Mouse (Mus musculus): ENCODE data around the gene Rps6kl1. TPM values are rescaled to one million over a fixed set of nuclear protein-coding genes. Genes with fewer than 3 reads are reported as not detected.

Gene Rps6kl1
- polyA plus RNA-seq, 1 experiment from 2014 or later, result 39.0 TPM

DNA sequence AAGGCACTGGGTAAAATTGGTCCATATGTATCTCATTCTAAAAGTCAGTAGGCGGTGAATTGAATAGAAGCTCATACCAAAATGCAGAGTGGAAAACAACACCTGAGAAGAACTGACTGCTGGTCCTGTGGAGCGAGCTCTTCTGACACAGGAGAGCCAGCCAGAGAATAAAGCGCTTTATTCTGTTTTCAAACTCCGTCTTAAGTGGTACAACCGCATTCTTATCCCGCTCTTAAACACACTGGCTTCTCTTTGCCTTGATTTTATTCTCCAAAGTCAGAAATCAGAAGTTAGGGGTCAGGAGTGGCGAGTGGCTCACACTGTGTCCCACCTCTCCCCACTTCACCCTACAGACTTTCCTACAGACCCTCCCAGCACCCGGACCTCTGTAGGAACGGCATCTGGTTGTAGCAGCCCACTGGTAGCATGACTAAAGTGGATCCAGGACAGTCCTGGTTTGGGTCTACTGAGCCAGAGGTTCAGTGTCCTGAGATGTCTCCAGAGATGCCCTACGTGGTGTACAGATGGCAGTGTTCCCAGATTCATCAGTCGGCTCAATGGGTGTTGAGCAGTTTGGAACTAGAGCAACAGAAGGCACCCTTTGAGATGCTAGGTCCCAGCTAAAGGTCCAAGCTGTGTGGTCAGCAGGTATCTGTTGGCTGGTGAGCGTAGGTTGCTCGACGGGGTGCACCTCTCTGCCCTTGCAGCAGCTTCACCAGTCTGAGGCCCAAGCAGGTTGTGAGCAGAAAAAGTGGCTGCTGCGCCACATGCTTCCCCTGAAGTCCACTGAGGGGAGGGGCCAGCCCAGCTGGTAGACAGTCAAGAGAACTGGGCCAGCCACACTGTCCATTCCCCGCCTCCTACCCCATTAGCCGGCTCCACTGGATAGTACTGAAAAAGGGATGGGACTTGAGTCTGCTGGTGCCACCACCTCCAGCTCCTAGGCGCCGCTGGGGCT, 15.3 kb downstream of the Rps6kl1 start:
- WGBS, result 77% methylated on average over 19 of the region's 19 CpGs
- Histone ChIP-seq H3K4me1 (ENCODE audit: control insufficient read depth, insufficient read depth, low read depth, low read length) (peaks cover 5% of the 10 kb centered on the region; the same call in 1 of the 2 replicates), H3K9me3 (ENCODE audit: control insufficient read depth, low read length) (no peaks in the 10 kb centered on the region), H3K4me3 (ENCODE audit: low read length) (no peak overlapping the region), H3K27me3 (replicated peaks; ENCODE audit: control insufficient read depth, insufficient read depth, low read length) (no peaks in the 10 kb centered on the region), H3K27ac (ENCODE audit: low read depth, low read length) (no peak overlapping the region), H3K9ac (ENCODE audit: low read depth, low read length) (no peak overlapping the region), H3K36me3 (ENCODE audit: control insufficient read depth, insufficient read depth, low read length) (peaks cover 34% of the 10 kb centered on the region), H3K4me2 (ENCODE audit: low read length) (no peak overlapping the region)
- peak; percentile 52 for ATAC-seq

- Histone ChIP-seq H3K4me2 (ENCODE audit: low read length) (no peak overlapping the region), H3K4me1 (ENCODE audit: control insufficient read depth, insufficient read depth, low read depth, low read length) (peaks cover 5% of the 10 kb centered on the region; the same call in 1 of the 2 replicates), H3K27me3 (replicated peaks; ENCODE audit: control insufficient read depth, insufficient read depth, low read length) (no peaks in the 10 kb centered on the region), H3K27ac (ENCODE audit: low read depth, low read length) (no peak overlapping the region), H3K4me3 (ENCODE audit: low read length) (no peak overlapping the region), H3K9ac (ENCODE audit: low read depth, low read length) (no peak overlapping the region), H3K36me3 (ENCODE audit: control insufficient read depth, insufficient read depth, low read length) (peaks cover 47% of the 10 kb centered on the region), H3K9me3 (ENCODE audit: control insufficient read depth, low read length) (no peaks in the 10 kb centered on the region)
- 89% methylated on average over 8 of the region's 8 CpGs for WGBS
- ATAC-seq, result no peak
These were observed 16.8 kb downstream of the Rps6kl1 start for GRCm38 (mm10) chr12:85134043-85134794.

DNA sequence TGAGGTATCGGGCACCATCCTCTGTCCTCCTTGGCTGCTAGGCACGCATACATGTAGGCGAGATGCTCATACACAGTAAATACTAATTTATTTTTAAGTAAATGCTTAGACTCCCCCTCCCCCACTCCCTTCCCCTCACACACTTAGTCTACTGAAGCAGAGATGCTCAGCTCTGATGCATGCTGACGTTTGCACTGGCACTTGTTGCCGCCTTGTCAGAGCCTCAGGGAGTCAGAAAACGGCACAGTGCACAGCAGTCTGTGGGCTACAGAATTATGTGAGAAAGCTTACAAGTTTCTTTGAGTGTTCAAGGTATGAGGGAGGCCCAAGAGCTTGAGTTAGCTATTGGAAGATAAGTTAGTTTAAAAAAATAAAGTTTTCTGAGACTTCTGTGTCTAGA, 19.7 kb downstream of the Rps6kl1 start:
- 89% methylated on average over 6 of the region's 6 CpGs for WGBS
- H3K4me2 ChIP-seq (ENCODE audit: low read length), result no peak overlapping the region
- peaks cover 4% of the 10 kb centered on the region; the same call in 1 of the 2 replicates for H3K4me1 ChIP-seq (ENCODE audit: control insufficient read depth, insufficient read depth, low read depth, low read length)
- H3K4me3 ChIP-seq (ENCODE audit: low read length), result no peak overlapping the region
- H3K27ac ChIP-seq (ENCODE audit: low read depth, low read length), result no peak overlapping the region
- peaks cover 55% of the 10 kb centered on the region for H3K36me3 ChIP-seq (ENCODE audit: control insufficient read depth, insufficient read depth, low read length)
- ATAC-seq, result no peak
- H3K27me3 ChIP-seq (replicated peaks; ENCODE audit: control insufficient read depth, insufficient read depth, low read length), result no peaks in the 10 kb centered on the region
- H3K9me3 ChIP-seq (ENCODE audit: control insufficient read depth, low read length), result no peaks in the 10 kb centered on the region
- H3K9ac ChIP-seq (ENCODE audit: low read depth, low read length), result no peak overlapping the region

DNA sequence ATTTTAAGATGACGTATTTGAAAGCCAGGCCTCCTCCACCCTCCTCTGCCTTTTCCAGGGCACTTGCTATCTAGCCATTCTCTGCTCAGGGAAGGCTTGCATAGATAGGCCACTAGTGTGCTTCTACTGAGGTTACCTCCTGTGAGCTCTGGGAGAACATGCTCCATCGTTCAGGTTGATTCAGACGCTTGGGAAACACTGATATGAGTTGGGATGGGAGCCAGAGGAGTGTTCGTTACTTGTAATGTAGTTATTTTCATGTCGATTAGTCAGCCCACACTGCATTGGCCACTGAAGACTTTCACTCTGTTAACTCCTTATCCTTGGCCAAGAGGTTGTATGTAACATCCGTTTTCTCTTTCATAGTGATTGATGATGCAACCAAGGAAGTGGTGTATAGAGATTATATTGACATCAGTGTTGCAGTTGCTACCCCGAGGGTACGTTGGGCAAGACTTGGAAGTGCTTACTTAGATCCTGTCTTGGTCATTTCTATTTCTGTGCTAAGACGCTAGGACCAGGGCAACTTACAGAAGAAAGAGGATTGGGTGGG, 21.6 kb downstream of the Rps6kl1 start:
- Histone ChIP-seq H3K4me3 (ENCODE audit: low read length) (no peak overlapping the region), H3K9ac (ENCODE audit: low read depth, low read length) (no peak overlapping the region), H3K4me1 (ENCODE audit: control insufficient read depth, insufficient read depth, low read depth, low read length) (no peaks in the 10 kb centered on the region), H3K36me3 (ENCODE audit: control insufficient read depth, insufficient read depth, low read length) (peaks cover 61% of the 10 kb centered on the region), H3K9me3 (ENCODE audit: control insufficient read depth, low read length) (no peaks in the 10 kb centered on the region), H3K27me3 (replicated peaks; ENCODE audit: control insufficient read depth, insufficient read depth, low read length) (no peaks in the 10 kb centered on the region), H3K4me2 (ENCODE audit: low read length) (no peak overlapping the region), H3K27ac (ENCODE audit: low read depth, low read length) (no peak overlapping the region)
- 95% methylated on average over 9 of the region's 9 CpGs for WGBS
- ATAC-seq, result no peak

- no peak overlapping the region for H3K9ac ChIP-seq (ENCODE audit: low read depth, low read length)
- no peak overlapping the region for H3K4me2 ChIP-seq (ENCODE audit: low read length)
- H3K36me3 ChIP-seq (ENCODE audit: control insufficient read depth, insufficient read depth, low read length), result peaks cover 61% of the 10 kb centered on the region
- no peak overlapping the region for H3K4me3 ChIP-seq (ENCODE audit: low read length)
- no peak for ATAC-seq
- H3K9me3 ChIP-seq (ENCODE audit: control insufficient read depth, low read length), result no peaks in the 10 kb centered on the region
- no peaks in the 10 kb centered on the region for H3K27me3 ChIP-seq (replicated peaks; ENCODE audit: control insufficient read depth, insufficient read depth, low read length)
- no peaks in the 10 kb centered on the region for H3K4me1 ChIP-seq (ENCODE audit: control insufficient read depth, insufficient read depth, low read depth, low read length)
- 80% methylated on average over 8 of the region's 8 CpGs for WGBS
- no peak overlapping the region for H3K27ac ChIP-seq (ENCODE audit: low read depth, low read length)
These were observed 24.0 kb downstream of the Rps6kl1 start for GRCm38 (mm10) chr12:85126986-85127603.

DNA sequence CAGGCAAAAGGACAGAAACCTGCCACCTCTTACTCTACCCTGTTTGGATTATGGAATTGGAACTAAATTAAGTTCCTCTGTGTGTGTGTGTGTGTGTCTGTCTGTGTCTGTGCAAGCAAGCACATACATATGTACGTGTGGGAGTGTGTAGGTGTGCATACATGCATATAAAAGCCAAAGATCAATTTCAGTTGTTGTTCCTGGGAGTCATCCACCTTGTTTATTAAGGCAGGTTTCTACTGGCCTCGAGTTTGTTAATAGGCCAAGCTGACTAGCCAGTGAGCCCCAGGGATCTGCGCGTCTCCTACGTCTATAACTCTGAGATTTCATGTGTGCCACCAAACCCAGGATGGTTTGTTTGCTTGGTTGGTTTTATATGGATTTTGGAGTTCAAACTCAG, 26.3 kb downstream of the Rps6kl1 start:
- Histone ChIP-seq H3K36me3 (ENCODE audit: control insufficient read depth, insufficient read depth, low read length) (peaks cover 49% of the 10 kb centered on the region), H3K9ac (ENCODE audit: low read depth, low read length) (no peak overlapping the region), H3K9me3 (ENCODE audit: control insufficient read depth, low read length) (no peaks in the 10 kb centered on the region), H3K27me3 (replicated peaks; ENCODE audit: control insufficient read depth, insufficient read depth, low read length) (no peaks in the 10 kb centered on the region), H3K4me3 (ENCODE audit: low read length) (no peak overlapping the region), H3K27ac (ENCODE audit: low read depth, low read length) (no peak overlapping the region), H3K4me2 (ENCODE audit: low read length) (no peak overlapping the region), H3K4me1 (ENCODE audit: control insufficient read depth, insufficient read depth, low read depth, low read length) (no peaks in the 10 kb centered on the region)
- no peak for ATAC-seq
- WGBS, result 94% methylated on average over 5 of the region's 5 CpGs

GRCm38 (mm10) chr12:85123645-85124044, 27.4 kb downstream of the Rps6kl1 start:
- no peak for ATAC-seq
- no peaks in the 10 kb centered on the region for H3K27me3 ChIP-seq (replicated peaks; ENCODE audit: control insufficient read depth, insufficient read depth, low read length)
- no peaks in the 10 kb centered on the region for H3K9me3 ChIP-seq (ENCODE audit: control insufficient read depth, low read length)
- no peak overlapping the region for H3K4me3 ChIP-seq (ENCODE audit: low read length)
- WGBS, result 93% methylated on average over 11 of the region's 11 CpGs
- H3K4me1 ChIP-seq (ENCODE audit: control insufficient read depth, insufficient read depth, low read depth, low read length), result no peaks in the 10 kb centered on the region
- H3K36me3 ChIP-seq (ENCODE audit: control insufficient read depth, insufficient read depth, low read length), result peaks cover 46% of the 10 kb centered on the region
- no peak overlapping the region for H3K9ac ChIP-seq (ENCODE audit: low read depth, low read length)
- H3K27ac ChIP-seq (ENCODE audit: low read depth, low read length), result no peak overlapping the region
- no peak overlapping the region for H3K4me2 ChIP-seq (ENCODE audit: low read length)

DNA sequence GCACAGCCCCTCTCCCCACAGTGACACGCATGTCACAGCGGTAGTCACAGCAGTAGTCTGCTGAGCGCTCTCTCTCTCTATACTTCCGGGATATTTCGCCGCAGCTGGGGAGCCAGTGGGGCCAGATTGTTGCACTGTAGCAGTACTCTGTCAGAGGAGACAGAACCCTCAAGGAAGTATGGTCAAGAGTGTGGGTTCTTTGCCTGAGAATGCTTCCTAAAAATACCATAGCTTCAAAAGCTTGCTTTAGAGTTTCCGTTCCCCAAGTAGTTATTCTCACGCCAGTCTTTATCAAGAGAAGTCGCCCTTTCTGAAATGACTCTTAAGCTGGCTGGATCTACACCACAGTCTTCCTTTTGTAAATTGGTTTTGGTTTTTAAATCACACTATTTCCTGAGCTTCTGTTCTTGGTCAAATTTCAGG, 27.9 kb downstream of the Rps6kl1 start:
- no peaks in the 10 kb centered on the region for H3K4me1 ChIP-seq (ENCODE audit: control insufficient read depth, insufficient read depth, low read depth, low read length)
- H3K27ac ChIP-seq (ENCODE audit: low read depth, low read length), result no peak overlapping the region
- no peaks in the 10 kb centered on the region for H3K27me3 ChIP-seq (replicated peaks; ENCODE audit: control insufficient read depth, insufficient read depth, low read length)
- H3K4me3 ChIP-seq (ENCODE audit: low read length), result no peak overlapping the region
- peaks cover 47% of the 10 kb centered on the region for H3K36me3 ChIP-seq (ENCODE audit: control insufficient read depth, insufficient read depth, low read length)
- H3K4me2 ChIP-seq (ENCODE audit: low read length), result no peak overlapping the region
- H3K9ac ChIP-seq (ENCODE audit: low read depth, low read length), result no peak overlapping the region
- no peak for ATAC-seq
- H3K9me3 ChIP-seq (ENCODE audit: control insufficient read depth, low read length), result no peaks in the 10 kb centered on the region
- WGBS, result 96% methylated on average over 9 of the region's 9 CpGs
